Mouse (Mus musculus) hindbrain, embryonic 16.5 days (tissue): ENCODE data around the gene Cnpy1. TPM values are rescaled to one million over a fixed set of nuclear protein-coding genes. Genes with fewer than 3 reads are reported as not detected.

Experiments used
- ATAC-seq: fragments of 200-750 bp; cut with Nextera tagmentation; 2 replicates; pipeline ENCODE4 v1.8.0; 2017; ENCODE audit warnings: moderate TSS enrichment, moderate library complexity
- H3K27ac ChIP-seq: fragments of 300-500 bp; sonication (generic); 2 replicates; pipeline ENCODE4 v1.5.1; 2014; ENCODE audit warnings: low read depth, mild to moderate bottlenecking, control low read depth, low read length, moderate library complexity
- H3K27me3 ChIP-seq: fragments of 300-500 bp; sonication (generic); replicated peaks from 2 replicates; pipeline ENCODE4 v1.6.1; 2014; ENCODE audit warnings: low read length; ENCODE audit not compliant: control insufficient read depth, insufficient read depth
- H3K36me3 ChIP-seq: fragments of 300-500 bp; sonication (generic); 2 replicates; pipeline ENCODE4 v1.6.1; 2014; ENCODE audit warnings: mild to moderate bottlenecking, low read length, moderate library complexity, mixed read lengths; ENCODE audit not compliant: control insufficient read depth, insufficient read depth
- H3K4me1 ChIP-seq: fragments of 300-500 bp; sonication (generic); 2 replicates; pipeline ENCODE4 v1.6.1; 2014; ENCODE audit warnings: low read depth, low read length; ENCODE audit not compliant: control insufficient read depth, insufficient read depth
- H3K4me2 ChIP-seq: fragments of 300-500 bp; sonication (generic); 2 replicates; pipeline ENCODE4 v1.6.1; 2014; ENCODE audit warnings: mild to moderate bottlenecking, low read length, control low read depth, moderate library complexity
- H3K4me3 ChIP-seq: fragments of 300-500 bp; sonication (generic); 2 replicates; pipeline ENCODE4 v1.5.1; 2014; ENCODE audit warnings: mild to moderate bottlenecking, low read length, control low read depth, moderate library complexity
- H3K9ac ChIP-seq: fragments of 300-500 bp; sonication (generic); 2 replicates; pipeline ENCODE4 v1.6.1; 2014; ENCODE audit warnings: low read depth, mild to moderate bottlenecking, control low read depth, low read length, moderate library complexity
- H3K9me3 ChIP-seq: fragments of 300-500 bp; sonication (generic); 2 replicates; pipeline ENCODE4 v1.6.1; 2014; ENCODE audit warnings: mild to moderate bottlenecking, low read length, moderate library complexity; ENCODE audit not compliant: control insufficient read depth
- WGBS: fragments of 180-500 bp; shearing (Covaris S2); extraction: QIAGEN DNeasy Blood & Tissue Kit; methylation state at CpG from one replicate; pipeline ENCODE4 v1.1.7; 2014; 5-methylcytosine and 5-hydroxymethylcytosine counted together
- polyA plus RNA-seq: library from polyadenylated mRNA; unstranded; fragments of >200 nt; fragmentation: Nextera tagmentation; extraction: Ambion mirVana; gene quantifications from 2 replicates; pipeline ENCODE4 v1.2.1, GENCODE M21; 2015

The Cnpy1 gene
- polyA plus RNA-seq, 1 experiment from 2014 or later = 25.0 TPM

DNA sequence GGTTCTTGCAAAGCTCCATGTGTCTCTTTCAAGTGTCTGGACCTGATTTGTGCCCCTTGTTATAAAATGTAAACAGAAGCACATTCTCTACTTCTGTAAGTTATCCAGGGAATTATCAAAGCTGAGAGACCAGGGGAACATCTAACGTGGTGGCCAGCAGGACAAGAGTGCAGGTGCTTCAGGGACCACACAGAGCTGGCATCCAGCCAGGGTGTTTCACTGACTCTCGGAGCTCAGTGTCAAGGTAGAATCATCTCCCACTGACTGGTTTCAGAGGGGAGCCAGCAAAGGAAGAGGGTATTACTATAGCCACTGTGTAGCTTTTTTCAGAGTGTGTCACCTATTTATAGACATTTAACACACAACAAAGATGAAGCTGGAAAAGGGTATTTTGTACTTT, 22.0 kb upstream of the Cnpy1 start:
- Histone ChIP-seq H3K36me3 (no peaks in the 10 kb centered on the region), H3K4me3 (no peak overlapping the region), H3K9me3 (no peaks in the 10 kb centered on the region), H3K9ac (no peak overlapping the region), H3K4me1 (no peaks in the 10 kb centered on the region), H3K4me2 (no peak overlapping the region), H3K27ac (no peak overlapping the region), H3K27me3 (no peaks in the 10 kb centered on the region)
- 45% methylated on average over 2 of the region's 2 CpGs for WGBS
- ATAC-seq = no peak

DNA sequence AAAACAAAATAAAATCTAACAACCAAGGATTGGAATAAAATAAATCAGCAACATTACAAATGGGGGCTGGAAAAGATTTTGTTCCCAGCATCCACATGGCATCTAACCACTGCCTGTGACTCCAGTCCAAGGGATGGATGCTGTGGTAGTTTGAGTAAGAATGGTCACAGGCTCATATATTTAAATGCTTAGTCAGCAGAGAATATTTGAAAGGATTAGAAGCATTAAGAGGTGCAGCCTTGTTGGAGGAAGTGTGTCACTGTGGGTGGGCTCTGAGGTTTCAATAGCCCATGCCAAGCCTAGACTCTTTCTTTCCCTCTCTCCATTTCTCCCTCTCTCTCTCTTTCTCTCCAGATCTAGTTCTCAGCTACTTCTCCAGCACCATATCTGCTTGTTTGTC, 20.0 kb upstream of the Cnpy1 start:
- no peaks in the 10 kb centered on the region for H3K9me3 ChIP-seq
- H3K9ac ChIP-seq = no peak overlapping the region
- H3K4me3 ChIP-seq = no peak overlapping the region
- H3K4me2 ChIP-seq = no peak overlapping the region
- no peaks in the 10 kb centered on the region for H3K27me3 ChIP-seq
- H3K27ac ChIP-seq = no peak overlapping the region
- H3K36me3 ChIP-seq = no peaks in the 10 kb centered on the region
- H3K4me1 ChIP-seq = no peaks in the 10 kb centered on the region
- no peak for ATAC-seq

DNA sequence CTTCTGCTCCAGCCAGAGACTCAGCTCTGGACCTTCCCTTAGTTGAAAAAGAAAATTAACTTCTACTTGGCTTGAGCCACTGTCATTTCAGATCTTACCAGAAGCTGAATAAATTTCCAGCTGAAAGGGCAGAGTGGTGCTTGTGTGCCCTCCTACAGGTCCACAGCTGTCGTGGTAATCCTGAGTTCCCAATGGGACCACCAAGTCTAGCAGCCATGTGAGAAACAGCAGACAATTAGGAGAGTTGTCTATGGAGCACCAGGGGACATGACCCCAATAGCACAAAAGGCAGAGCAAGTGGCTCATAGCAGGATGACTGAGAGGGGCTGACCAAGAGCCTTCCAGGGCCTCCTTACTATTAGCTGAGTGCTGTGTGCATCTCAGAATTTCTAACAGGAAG, 18.2 kb upstream of the Cnpy1 start:
- H3K36me3 ChIP-seq = no peaks in the 10 kb centered on the region
- no peak overlapping the region for H3K27ac ChIP-seq
- no peaks in the 10 kb centered on the region for H3K4me1 ChIP-seq
- ATAC-seq = no peak
- 21% methylated on average over 1 of the region's 1 CpGs for WGBS
- no peaks in the 10 kb centered on the region for H3K9me3 ChIP-seq
- H3K4me2 ChIP-seq = no peak overlapping the region
- no peak overlapping the region for H3K4me3 ChIP-seq
- H3K27me3 ChIP-seq = no peaks in the 10 kb centered on the region
- H3K9ac ChIP-seq = no peak overlapping the region

DNA sequence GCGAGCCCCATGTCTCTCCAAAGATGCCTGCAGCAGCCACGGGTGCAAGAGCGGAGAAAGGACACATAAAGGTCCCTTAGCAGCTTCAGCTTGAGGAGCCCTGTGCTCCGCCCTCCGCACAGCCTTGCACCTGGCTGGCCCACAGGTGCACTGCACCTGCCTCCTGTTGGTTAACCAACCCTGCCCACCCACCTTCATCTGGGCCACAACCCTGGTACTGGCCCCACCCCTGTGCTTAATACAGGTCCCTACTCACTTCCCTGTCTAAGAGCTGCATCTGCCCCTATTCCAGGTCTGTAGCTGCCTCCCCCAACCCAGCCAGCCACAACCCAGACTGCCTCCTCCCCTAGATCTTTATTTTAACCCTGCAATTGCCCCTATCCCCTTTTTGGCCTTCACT, 16.5 kb upstream of the Cnpy1 start:
- H3K4me2 ChIP-seq = no peak overlapping the region
- no peaks in the 10 kb centered on the region for H3K27me3 ChIP-seq
- no peak for ATAC-seq
- WGBS = 91% methylated on average over 5 of the region's 5 CpGs
- H3K27ac ChIP-seq = no peak overlapping the region
- no peaks in the 10 kb centered on the region for H3K4me1 ChIP-seq
- H3K4me3 ChIP-seq = no peak overlapping the region
- no peak overlapping the region for H3K9ac ChIP-seq
- no peaks in the 10 kb centered on the region for H3K36me3 ChIP-seq
- H3K9me3 ChIP-seq = no peaks in the 10 kb centered on the region

DNA sequence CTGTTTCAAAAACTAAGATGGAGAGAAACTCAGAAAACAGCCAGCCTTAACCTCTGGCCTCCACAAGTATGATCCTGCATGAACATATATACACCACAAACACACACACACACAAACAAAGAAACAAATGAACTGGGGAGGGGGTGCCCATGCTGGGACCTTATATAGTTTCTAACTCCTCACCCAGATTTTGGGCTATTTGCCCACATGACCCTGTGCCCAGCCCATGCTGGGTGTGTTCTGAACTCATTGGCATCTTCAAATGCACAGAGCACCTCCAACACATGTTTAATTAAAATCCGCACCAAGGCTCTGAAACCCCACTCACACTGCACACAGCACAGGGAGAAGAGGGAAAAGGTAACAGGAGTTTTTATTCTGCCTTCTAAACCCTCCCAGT, 14.3 kb upstream of the Cnpy1 start:
- Histone ChIP-seq H3K36me3 (no peaks in the 10 kb centered on the region), H3K4me2 (no peak overlapping the region), H3K4me1 (no peaks in the 10 kb centered on the region), H3K4me3 (no peak overlapping the region), H3K27ac (no peak overlapping the region), H3K9ac (no peak overlapping the region), H3K27me3 (no peaks in the 10 kb centered on the region), H3K9me3 (no peaks in the 10 kb centered on the region)
- ATAC-seq = no peak
- WGBS = 82% methylated on average over 1 of the region's 1 CpGs

DNA sequence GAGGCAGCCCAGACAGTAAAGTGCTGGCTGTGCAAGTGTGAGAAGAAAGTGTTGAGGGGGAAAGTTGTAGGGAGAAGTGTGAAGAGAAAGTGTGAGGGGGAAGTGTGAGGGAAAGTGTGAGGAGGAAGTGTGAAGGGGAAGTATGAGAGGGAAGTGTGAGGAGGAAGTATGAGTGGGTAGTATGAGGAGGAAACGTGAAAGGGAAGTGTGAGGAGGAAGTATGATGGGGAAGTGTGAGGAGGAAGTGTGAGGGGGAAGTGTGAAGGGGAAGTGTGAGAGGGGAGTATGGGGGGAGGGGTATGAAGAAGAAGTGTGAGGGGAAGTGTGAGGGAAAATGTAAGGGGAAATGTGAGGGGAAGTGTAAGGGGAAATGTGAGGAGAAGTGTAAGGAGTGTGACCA, 13.8 kb upstream of the Cnpy1 start:
- no peaks in the 10 kb centered on the region for H3K27me3 ChIP-seq
- H3K36me3 ChIP-seq = no peaks in the 10 kb centered on the region
- H3K4me2 ChIP-seq = no peak overlapping the region
- no peak overlapping the region for H3K4me3 ChIP-seq
- no peaks in the 10 kb centered on the region for H3K4me1 ChIP-seq
- no peak overlapping the region for H3K9ac ChIP-seq
- 76% methylated on average over 1 of the region's 1 CpGs for WGBS
- no peak for ATAC-seq
- no peaks in the 10 kb centered on the region for H3K9me3 ChIP-seq
- H3K27ac ChIP-seq = no peak overlapping the region

DNA sequence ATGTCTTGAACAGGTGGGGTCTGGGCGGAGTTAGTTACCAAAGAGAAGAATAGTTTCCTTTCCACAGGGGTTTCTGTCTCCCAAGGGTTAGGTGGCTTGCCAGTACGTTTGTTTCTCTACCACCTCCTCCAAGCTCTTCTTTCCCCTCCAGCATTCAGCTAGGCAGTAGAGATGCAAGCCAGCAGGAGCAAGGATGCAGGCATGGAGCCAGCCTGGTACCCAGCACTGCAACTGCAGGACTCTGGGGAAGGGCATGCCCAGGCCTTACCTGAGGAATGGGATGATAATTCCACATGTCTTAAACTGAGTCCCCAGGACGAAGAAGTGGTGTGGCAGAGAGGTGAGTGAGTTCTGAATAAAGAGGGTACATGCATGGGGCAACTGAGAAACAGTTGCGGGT, 12.2 kb upstream of the Cnpy1 start:
- Histone ChIP-seq H3K4me1 (no peaks in the 10 kb centered on the region), H3K9me3 (no peaks in the 10 kb centered on the region), H3K27ac (no peak overlapping the region), H3K4me3 (no peak overlapping the region), H3K9ac (no peak overlapping the region), H3K36me3 (no peaks in the 10 kb centered on the region), H3K4me2 (no peak overlapping the region), H3K27me3 (no peaks in the 10 kb centered on the region)
- 76% methylated on average over 4 of the region's 4 CpGs for WGBS
- no peak for ATAC-seq

DNA sequence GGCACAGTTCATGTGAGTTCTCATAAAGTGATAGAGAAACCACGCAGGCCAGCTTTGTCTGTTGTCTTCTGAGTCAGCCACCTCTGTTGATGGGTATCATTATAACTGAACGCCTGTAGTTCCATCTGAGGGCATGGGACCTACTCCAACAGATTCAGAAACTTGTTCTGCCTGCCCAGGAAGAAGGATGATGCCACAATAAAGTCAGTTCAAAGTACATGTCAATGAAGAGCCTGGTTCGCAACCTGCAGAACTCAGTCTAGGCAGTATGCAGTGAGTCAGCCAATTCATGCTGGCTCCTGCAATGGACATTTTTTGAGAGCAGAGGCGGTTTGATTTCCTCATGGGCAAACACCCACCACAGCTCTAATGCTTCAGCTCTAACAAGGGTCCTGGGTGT, 7.4 kb upstream of the Cnpy1 start:
- 87% methylated on average over 4 of the region's 4 CpGs for WGBS
- H3K4me3 ChIP-seq = no peak overlapping the region
- H3K4me1 ChIP-seq = peaks cover 7% of the 10 kb centered on the region
- H3K9me3 ChIP-seq = no peaks in the 10 kb centered on the region
- H3K4me2 ChIP-seq = no peak overlapping the region
- no peak for ATAC-seq
- H3K9ac ChIP-seq = no peak overlapping the region
- H3K27ac ChIP-seq = no peak overlapping the region
- H3K27me3 ChIP-seq = no peaks in the 10 kb centered on the region
- H3K36me3 ChIP-seq = no peaks in the 10 kb centered on the region

DNA sequence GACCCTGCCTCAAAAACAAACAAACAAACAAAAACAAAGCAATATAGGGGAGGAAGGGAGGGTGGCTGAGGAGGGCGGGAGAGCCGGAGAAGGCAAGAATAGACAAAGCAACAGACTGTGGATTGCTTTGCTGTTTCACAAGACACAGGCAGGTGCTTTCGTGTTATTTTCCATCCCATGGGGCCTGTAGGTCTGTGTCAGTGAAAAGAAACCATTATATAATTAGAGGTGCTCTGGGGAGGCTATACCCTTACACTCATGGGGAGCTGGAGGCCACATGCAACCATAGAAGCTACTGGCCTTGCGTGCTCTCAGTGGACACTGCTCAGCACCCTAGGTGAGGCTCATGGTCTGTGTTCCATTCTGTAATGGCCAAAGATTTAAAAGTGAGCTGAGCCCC, 6.7 kb upstream of the Cnpy1 start:
- H3K27me3 ChIP-seq = no peaks in the 10 kb centered on the region
- H3K36me3 ChIP-seq = no peaks in the 10 kb centered on the region
- 81% methylated on average over 4 of the region's 4 CpGs for WGBS
- peaks cover 7% of the 10 kb centered on the region for H3K4me1 ChIP-seq
- H3K27ac ChIP-seq = no peak overlapping the region; the same call in 1 of the 2 replicates
- H3K9me3 ChIP-seq = no peaks in the 10 kb centered on the region
- H3K4me2 ChIP-seq = no peak overlapping the region
- no peak for ATAC-seq
- H3K9ac ChIP-seq = no peak overlapping the region
- H3K4me3 ChIP-seq = no peak overlapping the region

DNA sequence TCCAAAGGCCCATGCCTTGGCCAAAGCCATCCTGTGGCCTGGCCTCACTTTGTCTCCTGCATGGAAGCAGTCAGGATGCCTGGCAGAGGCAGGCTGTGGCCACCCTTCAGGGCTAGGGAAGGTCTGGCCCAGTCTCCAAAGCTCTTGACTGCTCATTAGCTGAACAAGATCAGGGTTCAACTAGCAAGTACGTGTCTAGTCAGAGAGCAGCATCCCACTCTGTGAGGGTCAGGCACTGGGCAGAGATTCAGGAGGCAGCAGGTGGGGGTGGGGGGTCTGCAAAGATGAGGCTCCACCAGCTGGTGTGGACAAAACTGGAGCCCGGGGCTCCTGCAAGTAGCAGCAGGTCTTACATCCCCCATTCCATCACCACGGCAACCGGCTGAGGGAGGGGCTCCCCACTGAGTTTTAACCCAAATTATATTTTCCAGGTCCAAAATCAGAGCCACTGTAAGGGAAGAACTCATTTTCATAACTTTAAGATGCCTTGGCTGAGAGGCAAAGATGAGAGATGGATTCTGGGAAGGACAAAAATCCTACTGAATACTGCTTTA, 5.7 kb upstream of the Cnpy1 start:
- Histone ChIP-seq H3K36me3 (no peaks in the 10 kb centered on the region), H3K4me1 (peaks cover 7% of the 10 kb centered on the region), H3K9ac (0 out of 2 replicates have a peak overlapping the region, but pooled peaks have one; percentile 9), H3K4me3 (no peak overlapping the region), H3K27me3 (no peaks in the 10 kb centered on the region), H3K9me3 (no peaks in the 10 kb centered on the region), H3K4me2 (no peak overlapping the region), H3K27ac (peak overlapping the region; percentile 49)
- peak; percentile 84 for ATAC-seq
- 27% methylated on average over 4 of the region's 4 CpGs for WGBS
